Mouse (Mus musculus) midbrain, embryonic 13.5 days (tissue): ENCODE data around the gene Emp2. TPM values are rescaled to one million over a fixed set of nuclear protein-coding genes. Genes with fewer than 3 reads are reported as not detected.

Experiments used
- ATAC-seq: fragments of 200-750 bp; cut with Nextera tagmentation; 2 replicates; pipeline ENCODE4 v1.8.0; 2017; ENCODE audit warnings: mild to moderate bottlenecking, moderate TSS enrichment, moderate library complexity
- H3K27ac ChIP-seq: fragments of 300-500 bp; sonication (generic); 2 replicates; pipeline ENCODE4 v1.5.1; 2015; ENCODE audit warnings: inconsistent platforms, mild to moderate bottlenecking, moderate library complexity
- H3K27me3 ChIP-seq: fragments of 300-500 bp; sonication (generic); 2 replicates; pipeline ENCODE4 v1.6.1; 2015; ENCODE audit warnings: mild to moderate bottlenecking, inconsistent platforms
- H3K36me3 ChIP-seq: fragments of 300-500 bp; sonication (generic); 2 replicates; pipeline ENCODE4 v1.6.1; 2015; ENCODE audit warnings: mild to moderate bottlenecking, inconsistent platforms
- H3K4me1 ChIP-seq: fragments of 300-500 bp; sonication (generic); replicated peaks from 2 replicates; pipeline ENCODE4 v1.6.1; 2015; ENCODE audit warnings: inconsistent platforms
- H3K4me2 ChIP-seq: fragments of 300-500 bp; sonication (generic); replicated peaks from 2 replicates; pipeline ENCODE4 v1.6.1; 2015; ENCODE audit warnings: moderate library complexity, mild to moderate bottlenecking, inconsistent platforms
- H3K4me3 ChIP-seq: fragments of 300-500 bp; sonication (generic); replicated peaks from 2 replicates; pipeline ENCODE4 v1.5.1; 2015; ENCODE audit warnings: mild to moderate bottlenecking, inconsistent platforms
- H3K9ac ChIP-seq: fragments of 300-500 bp; sonication (generic); replicated peaks from 2 replicates; pipeline ENCODE4 v1.6.1; 2015; ENCODE audit warnings: mild to moderate bottlenecking, inconsistent platforms
- H3K9me3 ChIP-seq: fragments of 300-500 bp; sonication (generic); 2 replicates; pipeline ENCODE4 v1.6.1; 2016; ENCODE audit warnings: mild to moderate bottlenecking, inconsistent platforms
- WGBS: fragments of 180-500 bp; shearing (Covaris S2); methylation state at CpG from one replicate; pipeline ENCODE4 v1.1.7; 2015; 5-methylcytosine and 5-hydroxymethylcytosine counted together
- polyA plus RNA-seq: library from polyadenylated mRNA; unstranded; fragments of >200 nt; fragmentation: Nextera tagmentation; extraction: Ambion mirVana; gene quantifications from 2 replicates; pipeline ENCODE4 v1.2.1, GENCODE M21; 2015

Gene Emp2
- polyA plus RNA-seq, 1 experiment from 2014 or later, result 3.1 TPM

- H3K4me2 ChIP-seq, result no peak overlapping the region
- no peak for ATAC-seq
These were observed 1.8 kb downstream of the Emp2 start for GRCm38 (mm10) chr16:10311989-10312388.

GRCm38 (mm10) chr16:10311086-10311485 is 2.7 kb downstream of the Emp2 start:
- 73% methylated on average over 3 of the region's 3 CpGs for WGBS
- H3K4me2 ChIP-seq, result no peak overlapping the region
- H3K4me3 ChIP-seq, result no peak overlapping the region

More at GRCm38 (mm10) chr16:10311989-10312388, 1.8 kb downstream of the Emp2 start:
- H3K36me3 ChIP-seq, result no peaks in the 10 kb centered on the region
- H3K9ac ChIP-seq, result no peak overlapping the region
- H3K4me3 ChIP-seq, result no peak overlapping the region
- H3K9me3 ChIP-seq, result no peaks in the 10 kb centered on the region
- H3K27ac ChIP-seq, result no peak overlapping the region
- peaks cover 30% of the 10 kb centered on the region for H3K27me3 ChIP-seq
- peaks cover 11% of the 10 kb centered on the region for H3K4me1 ChIP-seq
- 89% methylated on average over 4 of the region's 4 CpGs for WGBS

GRCm38 (mm10) chr16:10310507-10310906 is 3.3 kb downstream of the Emp2 start:
- Histone ChIP-seq H3K36me3 (no peaks in the 10 kb centered on the region), H3K4me2 (no peak overlapping the region), H3K9me3 (no peaks in the 10 kb centered on the region), H3K9ac (no peak overlapping the region), H3K27ac (no peak overlapping the region), H3K27me3 (peaks cover 30% of the 10 kb centered on the region), H3K4me1 (peaks cover 11% of the 10 kb centered on the region), H3K4me3 (no peak overlapping the region)
- no peak for ATAC-seq
- 87% methylated on average over 5 of the region's 5 CpGs for WGBS

More at GRCm38 (mm10) chr16:10311086-10311485, 2.7 kb downstream of the Emp2 start:
- H3K36me3 ChIP-seq, result no peaks in the 10 kb centered on the region
- ATAC-seq, result no peak
- no peak overlapping the region for H3K27ac ChIP-seq
- peaks cover 30% of the 10 kb centered on the region for H3K27me3 ChIP-seq
- H3K4me1 ChIP-seq, result peaks cover 11% of the 10 kb centered on the region
- H3K9me3 ChIP-seq, result no peaks in the 10 kb centered on the region
- no peak overlapping the region for H3K9ac ChIP-seq

- no peak overlapping the region for H3K4me2 ChIP-seq
- 86% methylated on average over 5 of the region's 5 CpGs for WGBS
- no peaks in the 10 kb centered on the region for H3K9me3 ChIP-seq
- no peak for ATAC-seq
- H3K4me3 ChIP-seq, result no peak overlapping the region
- H3K4me1 ChIP-seq, result no peaks in the 10 kb centered on the region
- no peak overlapping the region for H3K9ac ChIP-seq
- H3K27ac ChIP-seq, result no peak overlapping the region
- peaks cover 11% of the 10 kb centered on the region for H3K27me3 ChIP-seq
- H3K36me3 ChIP-seq, result no peaks in the 10 kb centered on the region
These were observed 6.4 kb downstream of the Emp2 start for GRCm38 (mm10) chr16:10307351-10307750.

GRCm38 (mm10) chr16:10306101-10306500 is 7.7 kb downstream of the Emp2 start:
- no peaks in the 10 kb centered on the region for H3K9me3 ChIP-seq
- H3K4me1 ChIP-seq, result no peaks in the 10 kb centered on the region
- no peak overlapping the region for H3K9ac ChIP-seq
- H3K27me3 ChIP-seq, result 0 out of 2 replicates have a peak, but pooled peaks cover 5% of the 10 kb centered on the region
- H3K4me2 ChIP-seq, result no peak overlapping the region
- WGBS, result 67% methylated on average over 3 of the region's 3 CpGs
- H3K27ac ChIP-seq, result no peak overlapping the region
- H3K36me3 ChIP-seq, result no peaks in the 10 kb centered on the region
- no peak for ATAC-seq
- H3K4me3 ChIP-seq, result no peak overlapping the region

- no peaks in the 10 kb centered on the region for H3K9me3 ChIP-seq
- no peaks in the 10 kb centered on the region for H3K27me3 ChIP-seq
- H3K27ac ChIP-seq, result no peak overlapping the region
- H3K9ac ChIP-seq, result no peak overlapping the region
- H3K4me3 ChIP-seq, result no peak overlapping the region
- no peaks in the 10 kb centered on the region for H3K4me1 ChIP-seq
- no peak overlapping the region for H3K4me2 ChIP-seq
- no peaks in the 10 kb centered on the region for H3K36me3 ChIP-seq
- WGBS, result 89% methylated on average over 3 of the region's 3 CpGs
- no peak for ATAC-seq
These were observed 12.4 kb downstream of the Emp2 start for GRCm38 (mm10) chr16:10301337-10301736.

GRCm38 (mm10) chr16:10300231-10301186 is 13.3 kb downstream of the Emp2 start:
- no peak overlapping the region for H3K4me3 ChIP-seq
- no peaks in the 10 kb centered on the region for H3K4me1 ChIP-seq
- no peaks in the 10 kb centered on the region for H3K36me3 ChIP-seq
- no peak overlapping the region for H3K4me2 ChIP-seq
- H3K27ac ChIP-seq, result no peak overlapping the region
- H3K9me3 ChIP-seq, result no peaks in the 10 kb centered on the region
- H3K9ac ChIP-seq, result no peak overlapping the region
- H3K27me3 ChIP-seq, result no peaks in the 10 kb centered on the region
- no peak for ATAC-seq
- WGBS, result 79% methylated on average over 3 of the region's 3 CpGs

- H3K9ac ChIP-seq, result no peak overlapping the region
- no peaks in the 10 kb centered on the region for H3K36me3 ChIP-seq
- no peaks in the 10 kb centered on the region for H3K4me1 ChIP-seq
- H3K27me3 ChIP-seq, result no peaks in the 10 kb centered on the region
- WGBS, result 45% methylated on average over 8 of the region's 8 CpGs
- no peak for ATAC-seq
- H3K9me3 ChIP-seq, result no peaks in the 10 kb centered on the region
- H3K4me2 ChIP-seq, result no peak overlapping the region
- no peak overlapping the region for H3K4me3 ChIP-seq
- no peak overlapping the region for H3K27ac ChIP-seq
These were observed 14.1 kb downstream of the Emp2 start for GRCm38 (mm10) chr16:10299637-10300036.

- Histone ChIP-seq H3K4me3 (no peak overlapping the region), H3K36me3 (no peaks in the 10 kb centered on the region), H3K4me2 (no peak overlapping the region), H3K4me1 (no peaks in the 10 kb centered on the region), H3K9ac (no peak overlapping the region), H3K27ac (no peak overlapping the region), H3K9me3 (no peaks in the 10 kb centered on the region), H3K27me3 (no peaks in the 10 kb centered on the region)
- 83% methylated on average over 10 of the region's 10 CpGs for WGBS
- ATAC-seq, result no peak; the same call in 1 of the 2 replicates
These were observed 15.8 kb downstream of the Emp2 start for GRCm38 (mm10) chr16:10297696-10298644.

- Histone ChIP-seq H3K27me3 (no peaks in the 10 kb centered on the region), H3K4me1 (no peaks in the 10 kb centered on the region), H3K27ac (no peak overlapping the region), H3K4me2 (no peak overlapping the region), H3K4me3 (no peak overlapping the region), H3K36me3 (no peaks in the 10 kb centered on the region), H3K9me3 (no peaks in the 10 kb centered on the region), H3K9ac (no peak overlapping the region)
- ATAC-seq, result no peak
- 88% methylated on average over 6 of the region's 6 CpGs for WGBS
These were observed 25.7 kb downstream of the Emp2 start for GRCm38 (mm10) chr16:10288115-10288514.

GRCm38 (mm10) chr16:10286513-10287268 is 27.1 kb downstream of the Emp2 start:
- Histone ChIP-seq H3K36me3 (no peaks in the 10 kb centered on the region), H3K4me2 (no peak overlapping the region), H3K4me3 (no peak overlapping the region), H3K27ac (no peak overlapping the region), H3K27me3 (no peaks in the 10 kb centered on the region), H3K9ac (no peak overlapping the region), H3K9me3 (no peaks in the 10 kb centered on the region), H3K4me1 (no peaks in the 10 kb centered on the region)
- ATAC-seq, result no peak
- 90% methylated on average over 9 of the region's 9 CpGs for WGBS
